Mouse (Mus musculus): ENCODE results near the gene Rnaseh2a.

DNA sequence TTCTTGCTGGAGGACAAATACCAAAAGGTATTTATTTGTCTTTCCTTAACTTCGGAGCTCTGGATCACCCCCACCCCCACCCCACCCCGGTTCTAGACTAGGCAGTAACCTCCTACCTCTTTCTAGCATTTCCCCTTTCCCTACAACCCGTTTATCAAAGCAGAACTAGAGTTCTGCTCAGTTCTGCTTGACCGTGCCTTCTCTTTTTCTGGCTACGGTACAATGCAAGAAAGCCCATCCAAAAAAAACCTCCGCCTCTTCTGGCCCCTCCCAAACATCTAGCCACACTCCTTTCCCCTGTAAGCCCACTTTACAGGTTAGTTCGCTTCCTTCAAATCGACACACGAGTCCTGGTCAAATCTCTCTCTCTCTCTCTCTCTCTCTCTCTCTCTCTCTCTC is 56.1 kb downstream of the Rnaseh2a start:
- TF ChIP-seq POLR2A (IDR thresholded peaks at IDR 0.05; ENCODE audit: control insufficient read depth in 1 of 2, insufficient read depth in 1 of 2, low read depth in 1 of 2, low read length in 2 of 2, poor library complexity in 1 of 2) (no peak), TBP (IDR thresholded peaks at IDR 0.05; ENCODE audit: low read depth, low read length) (no peak), ELF1 (IDR thresholded peaks at IDR 0.05; ENCODE audit: low read depth, low read length) (no peak), MXI1 (IDR thresholded peaks at IDR 0.05; ENCODE audit: low read depth, low read length) (no peak; the same call in 1 of the 2 replicates), EP300 (IDR thresholded peaks at IDR 0.05; ENCODE audit: low read depth in 1 of 2, low read length in 2 of 2) (no peak), CTCF (IDR thresholded peaks at IDR 0.05 in 2 of 3, conservative IDR thresholded peaks at IDR 0.05 in 1 of 3; ENCODE audit: control insufficient read depth in 1 of 3, insufficient read depth in 1 of 3, low read depth in 2 of 3, low read length in 3 of 3, poor library complexity in 1 of 3, severe bottlenecking in 1 of 3) (no peak), POLR2AphosphoS2 (IDR thresholded peaks at IDR 0.05; ENCODE audit: low read length) (no peak), TAL1 (IDR thresholded peaks at IDR 0.05; ENCODE audit: low read length) (no peak)

Measured in MEL (cell line).